Mouse (Mus musculus): ENCODE measurements around the gene Nipbl.

Gene Nipbl

DNA sequence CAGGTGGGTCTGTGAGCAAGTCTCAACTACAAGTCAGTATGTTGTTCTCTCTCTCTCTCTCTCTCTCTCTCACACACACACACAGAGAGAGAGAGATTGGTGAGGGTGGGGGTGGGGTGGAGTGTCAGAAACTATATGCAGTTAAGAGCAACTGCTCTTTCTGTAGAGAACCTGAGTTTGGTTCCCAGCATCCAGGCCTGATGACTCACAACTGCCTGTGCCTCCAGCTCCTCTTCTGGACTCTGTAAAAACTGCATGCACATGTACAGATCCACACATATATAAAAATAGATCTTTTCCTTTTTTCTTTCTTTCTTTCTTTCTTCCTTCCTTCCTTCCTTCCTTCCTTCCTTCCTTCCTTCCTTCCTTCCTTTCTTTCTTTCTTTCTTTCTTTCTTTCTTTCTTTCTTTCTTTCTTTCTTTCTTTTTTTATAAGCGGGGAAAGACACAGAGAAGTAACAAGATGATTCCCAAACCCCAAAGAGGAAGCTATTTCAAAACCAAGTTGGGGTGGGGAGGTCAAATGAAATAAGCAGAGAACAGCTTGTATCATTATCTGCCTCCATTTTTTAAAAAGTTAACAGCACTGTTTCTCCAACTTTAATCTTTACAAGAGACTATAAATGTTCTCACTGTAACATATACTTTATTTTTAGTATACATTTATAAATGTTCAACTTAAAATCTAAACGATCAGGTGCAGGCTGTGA, 10.9 kb downstream of the Nipbl start:
- in situ Hi-C loops (cut with MboI; ENCODE audit: low pct_unique_long_range_greater_than_20kb in 1 of 2, low sequenced_read_pairs in 2 of 2, unreplicated experiment in 1 of 2) = no loop called here

DNA sequence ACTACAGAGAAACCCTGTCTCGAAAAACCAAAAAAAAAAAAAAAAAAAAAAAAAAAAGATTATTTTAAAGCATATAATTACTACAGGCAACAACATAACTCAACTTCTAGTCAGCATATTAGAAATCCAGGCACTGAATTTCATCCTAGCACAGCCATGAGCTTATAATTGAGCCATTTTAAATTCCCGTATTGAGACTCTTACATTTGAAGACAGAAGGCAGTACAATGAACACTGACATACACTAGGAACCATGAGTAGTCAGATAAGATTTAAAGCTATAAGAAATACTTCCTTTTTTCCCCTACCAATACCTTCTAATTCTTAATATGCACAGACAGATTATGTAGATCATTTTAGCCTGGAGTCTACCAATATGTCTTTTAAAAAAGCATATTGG, 11.7 kb downstream of the Nipbl start:
- in situ Hi-C loops (cut with MboI; ENCODE audit: low pct_unique_long_range_greater_than_20kb in 1 of 2, low sequenced_read_pairs in 2 of 2, unreplicated experiment in 1 of 2) = no loop called here

DNA sequence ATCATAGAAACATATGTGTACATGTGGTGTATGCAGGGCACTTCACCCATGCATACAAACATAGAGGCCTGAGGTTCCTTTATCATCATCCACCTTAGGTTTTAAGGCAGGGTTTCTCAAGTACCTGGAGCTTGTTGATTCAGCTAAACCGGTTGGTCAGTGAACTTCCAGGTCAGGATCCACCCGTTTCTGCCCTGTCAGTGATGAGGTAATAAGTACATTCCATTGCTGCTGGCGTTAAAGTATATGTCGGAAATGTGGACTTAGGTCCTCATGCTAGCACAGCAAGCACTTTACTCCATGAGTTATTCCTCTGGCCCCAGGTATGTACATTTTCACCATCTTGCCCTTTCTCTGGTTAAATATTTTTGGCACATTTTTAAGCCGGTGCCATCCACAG, 14.8 kb downstream of the Nipbl start:
- in situ Hi-C loops (cut with MboI; ENCODE audit: low pct_unique_long_range_greater_than_20kb in 1 of 2, low sequenced_read_pairs in 2 of 2, unreplicated experiment in 1 of 2) = no loop called here

DNA sequence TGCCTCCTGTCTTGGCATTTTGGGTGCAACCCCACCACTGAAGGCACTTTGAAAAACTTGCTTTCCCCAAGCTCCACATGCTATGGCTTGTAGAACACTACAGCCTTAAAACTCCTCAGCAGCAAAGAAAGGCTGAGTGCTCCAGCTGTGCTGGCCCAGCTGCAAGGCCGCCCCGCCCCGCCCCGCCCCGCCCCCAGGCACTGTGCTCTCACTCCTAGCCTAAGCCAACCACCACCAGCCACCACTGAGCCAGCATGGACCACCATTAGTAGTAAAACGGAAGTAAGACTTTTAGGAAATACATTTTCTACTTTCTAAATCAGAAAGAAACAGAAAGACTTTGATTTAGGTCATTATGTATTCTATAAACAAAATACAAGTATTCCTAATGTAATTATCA, 23.4 kb downstream of the Nipbl start:
- in situ Hi-C loops (cut with MboI; ENCODE audit: low pct_unique_long_range_greater_than_20kb in 1 of 2, low sequenced_read_pairs in 2 of 2, unreplicated experiment in 1 of 2) = no loop called here

DNA sequence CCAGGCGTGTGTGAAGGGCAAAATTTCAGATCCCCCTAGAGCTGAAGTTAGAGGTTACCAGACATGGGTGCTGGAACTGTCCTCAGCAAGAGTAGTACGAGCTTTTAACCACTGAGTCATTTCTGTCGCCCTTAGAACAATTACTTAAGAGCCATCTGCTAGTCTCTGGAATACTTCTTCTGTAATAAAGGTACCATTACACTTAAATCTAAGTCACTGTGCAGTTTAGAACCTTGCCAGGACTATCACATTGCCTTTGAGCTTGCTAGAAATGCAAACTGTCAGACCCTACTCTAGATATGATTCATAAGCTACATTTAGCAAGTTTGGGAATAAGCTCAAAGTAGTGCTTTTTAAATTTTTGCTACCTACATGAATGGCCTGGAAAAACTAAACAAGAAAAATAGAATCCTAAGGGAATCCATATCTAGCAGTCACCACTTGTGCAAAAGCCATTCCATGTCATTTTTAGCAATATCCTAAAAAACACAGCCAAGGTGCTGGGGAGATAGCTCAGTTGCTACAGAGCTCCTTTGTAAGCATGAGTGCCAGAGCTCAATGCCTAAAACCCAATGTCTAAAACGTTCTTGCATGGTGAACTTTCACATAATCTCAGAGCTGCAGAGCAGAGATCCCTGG, 27.6 kb downstream of the Nipbl start:
- in situ Hi-C loops (cut with MboI; ENCODE audit: low pct_unique_long_range_greater_than_20kb in 1 of 2, low sequenced_read_pairs in 2 of 2, unreplicated experiment in 1 of 2) = no loop called here

DNA sequence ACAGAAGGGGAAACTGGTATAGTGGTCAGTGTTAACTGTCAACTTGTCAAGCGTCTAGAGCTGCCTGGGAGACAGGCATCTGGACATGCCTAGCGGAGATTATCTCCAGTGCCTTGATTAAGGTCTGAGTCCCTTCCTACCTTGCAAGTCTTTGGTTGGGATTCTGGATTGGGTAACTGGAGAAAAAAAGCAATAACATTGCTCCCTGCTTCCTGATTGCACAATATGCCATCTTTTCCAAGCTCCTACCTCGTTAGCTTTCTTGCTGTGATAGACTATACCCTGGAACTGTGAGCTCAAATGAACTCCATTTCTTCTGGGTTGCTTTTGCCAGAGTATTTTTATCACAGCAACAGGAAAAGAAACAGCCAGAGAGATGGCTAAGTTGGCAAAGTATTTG, 30.9 kb downstream of the Nipbl start:
- in situ Hi-C loops (cut with MboI; ENCODE audit: low pct_unique_long_range_greater_than_20kb in 1 of 2, low sequenced_read_pairs in 2 of 2, unreplicated experiment in 1 of 2) = no loop called here

DNA sequence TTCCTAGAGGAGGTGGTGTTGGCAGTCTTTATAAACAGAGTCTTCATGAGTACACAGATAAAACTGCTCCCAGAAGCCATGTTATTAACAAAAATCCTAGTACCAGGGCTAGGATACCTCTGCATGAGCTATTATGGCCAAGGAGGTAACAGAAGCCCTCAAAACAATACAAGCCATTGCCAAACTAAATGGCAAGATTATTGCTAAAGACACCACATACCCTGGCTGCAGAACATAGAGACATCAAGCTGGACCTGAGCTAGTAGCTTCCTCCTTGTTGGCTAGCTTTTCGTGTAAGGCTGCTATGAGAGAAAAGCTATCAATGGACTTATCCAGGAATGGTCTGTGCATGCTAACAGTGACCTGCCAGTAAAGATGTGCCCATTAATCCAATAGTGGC, 32.4 kb downstream of the Nipbl start:
- in situ Hi-C loops (cut with MboI; ENCODE audit: low pct_unique_long_range_greater_than_20kb in 1 of 2, low sequenced_read_pairs in 2 of 2, unreplicated experiment in 1 of 2) = no loop called here

DNA sequence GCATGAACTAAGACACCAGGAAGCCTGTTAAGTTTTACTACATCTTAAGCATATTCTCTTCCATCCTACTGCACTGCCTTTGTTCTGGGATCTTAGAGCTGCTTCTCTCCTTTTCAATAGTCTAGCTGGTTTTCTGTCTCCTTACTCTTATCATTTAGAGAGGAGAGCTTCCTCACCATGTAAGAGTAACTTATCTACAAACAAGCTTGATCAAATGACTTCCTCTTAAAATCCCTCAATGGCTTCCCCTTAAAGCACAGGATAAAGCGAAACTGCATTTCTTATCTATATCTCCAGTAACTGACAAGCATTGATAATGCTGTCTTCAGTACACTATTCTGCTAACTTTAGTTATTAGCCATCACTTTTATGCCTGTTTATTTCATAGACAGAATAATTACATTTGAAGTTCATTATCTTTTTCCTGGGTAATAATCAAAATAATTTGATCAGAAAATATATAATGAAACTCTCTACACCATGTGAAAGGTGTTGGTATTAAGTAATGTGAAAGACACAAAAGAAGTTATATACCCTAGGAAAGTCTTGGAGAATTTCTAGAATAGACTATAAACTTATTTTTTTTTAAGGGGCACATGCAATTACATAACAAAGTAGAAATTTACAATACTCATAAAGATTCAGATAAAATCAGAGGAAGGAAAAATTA, 33.0 kb downstream of the Nipbl start:
- in situ Hi-C loops (cut with MboI; ENCODE audit: low pct_unique_long_range_greater_than_20kb in 1 of 2, low sequenced_read_pairs in 2 of 2, unreplicated experiment in 1 of 2) = no loop called here

DNA sequence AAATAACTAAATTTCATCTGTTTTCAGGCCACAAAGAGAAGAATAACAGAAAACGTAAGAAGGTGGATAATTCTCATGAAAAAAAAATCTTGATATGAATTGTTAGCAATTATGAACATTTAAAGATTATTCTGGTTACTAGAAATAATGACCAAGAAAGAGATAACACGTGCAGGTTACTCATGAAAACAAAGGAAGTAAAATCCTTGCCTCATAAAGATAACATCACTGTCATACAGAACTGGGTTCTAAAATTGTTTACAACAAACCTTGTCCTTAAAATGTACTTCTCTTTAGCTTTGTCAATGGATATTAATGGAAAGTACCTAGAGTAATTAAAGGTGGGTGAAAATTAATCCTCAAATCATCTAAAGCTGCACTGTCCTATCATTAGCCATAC, 37.2 kb downstream of the Nipbl start:
- in situ Hi-C loops (cut with MboI; ENCODE audit: low pct_unique_long_range_greater_than_20kb in 1 of 2, low sequenced_read_pairs in 2 of 2, unreplicated experiment in 1 of 2) = no loop called here

DNA sequence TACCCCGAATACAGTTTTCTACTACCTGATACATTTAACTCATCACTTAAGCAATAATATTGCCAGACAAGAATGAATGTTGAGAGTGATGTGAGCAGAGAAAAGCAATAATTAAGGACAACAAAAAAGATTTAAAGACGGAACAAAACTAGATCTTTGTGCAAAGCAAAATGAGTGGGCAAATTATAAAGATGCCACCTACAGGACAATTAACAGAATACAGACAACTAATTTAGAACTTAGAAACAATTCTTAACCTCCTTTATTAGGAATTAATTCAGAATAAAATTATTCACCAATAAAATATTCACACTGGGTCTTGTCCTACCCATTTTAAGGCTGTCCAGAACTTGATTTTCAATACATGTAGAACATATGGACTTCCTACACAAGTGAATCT, 38.0 kb downstream of the Nipbl start:
- in situ Hi-C loops (cut with MboI; ENCODE audit: low pct_unique_long_range_greater_than_20kb in 1 of 2, low sequenced_read_pairs in 2 of 2, unreplicated experiment in 1 of 2) = no loop called here

DNA sequence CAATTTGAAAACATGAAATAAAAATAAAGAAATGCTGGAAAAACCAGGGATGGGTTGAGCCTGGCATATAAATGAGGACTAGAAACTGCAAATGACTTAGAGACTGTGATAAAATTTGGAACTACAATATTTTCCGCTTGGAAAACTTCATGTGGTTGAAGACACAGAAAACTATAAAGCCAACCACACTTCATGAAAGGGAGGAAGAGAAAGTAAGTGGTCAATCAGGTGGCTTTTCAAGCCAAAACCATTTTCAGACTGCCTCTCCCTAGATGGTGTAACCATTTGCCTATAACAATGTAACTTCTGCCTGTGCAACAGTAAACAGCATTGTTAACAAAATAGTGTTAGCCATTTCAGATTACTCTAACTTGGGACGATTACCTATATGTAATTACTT, 41.7 kb downstream of the Nipbl start:
- in situ Hi-C loops (cut with MboI; ENCODE audit: low pct_unique_long_range_greater_than_20kb in 1 of 2, low sequenced_read_pairs in 2 of 2, unreplicated experiment in 1 of 2) = no loop called here

DNA sequence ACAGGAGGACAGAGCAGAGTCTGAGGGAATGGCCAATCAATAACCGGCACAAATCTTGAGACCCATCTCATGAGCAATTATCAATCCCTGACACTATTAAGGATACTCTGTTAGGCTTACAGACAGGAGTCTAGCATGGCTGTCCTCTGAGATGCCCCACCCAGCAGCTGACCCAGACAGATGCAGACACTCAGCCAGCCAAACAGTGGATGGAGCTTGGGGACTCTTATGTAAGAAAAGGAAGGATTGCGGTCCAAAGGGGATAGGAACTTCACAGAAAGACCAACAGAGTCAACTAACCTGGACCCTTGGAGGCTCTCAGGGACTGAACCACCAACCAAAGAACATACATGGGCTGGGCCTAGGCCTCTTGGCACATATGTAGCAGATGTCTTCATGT, 42.7 kb downstream of the Nipbl start:
- in situ Hi-C loops (cut with MboI; ENCODE audit: low pct_unique_long_range_greater_than_20kb in 1 of 2, low sequenced_read_pairs in 2 of 2, unreplicated experiment in 1 of 2) = no loop called here

DNA sequence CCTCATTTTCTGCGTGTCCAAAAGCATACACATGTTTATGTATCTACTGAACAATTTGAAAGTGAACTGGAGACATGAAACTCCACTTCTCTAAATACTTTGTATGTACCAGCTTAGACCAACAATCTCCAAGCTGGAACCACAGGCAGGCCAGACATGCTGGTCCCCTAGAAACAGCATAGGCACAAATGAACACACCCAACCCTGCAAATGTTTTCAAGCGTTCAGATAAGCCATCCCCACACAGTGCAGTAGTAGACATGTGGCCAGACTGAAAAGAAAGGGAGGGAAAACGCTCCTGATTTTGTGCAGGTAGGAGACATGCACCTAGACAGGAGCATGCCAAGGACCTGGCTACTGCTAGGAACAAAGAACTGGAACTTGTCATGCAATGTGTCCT, 52.5 kb downstream of the Nipbl start:
- in situ Hi-C loops (cut with MboI; ENCODE audit: low pct_unique_long_range_greater_than_20kb in 1 of 2, low sequenced_read_pairs in 2 of 2, unreplicated experiment in 1 of 2) = no loop called here

DNA sequence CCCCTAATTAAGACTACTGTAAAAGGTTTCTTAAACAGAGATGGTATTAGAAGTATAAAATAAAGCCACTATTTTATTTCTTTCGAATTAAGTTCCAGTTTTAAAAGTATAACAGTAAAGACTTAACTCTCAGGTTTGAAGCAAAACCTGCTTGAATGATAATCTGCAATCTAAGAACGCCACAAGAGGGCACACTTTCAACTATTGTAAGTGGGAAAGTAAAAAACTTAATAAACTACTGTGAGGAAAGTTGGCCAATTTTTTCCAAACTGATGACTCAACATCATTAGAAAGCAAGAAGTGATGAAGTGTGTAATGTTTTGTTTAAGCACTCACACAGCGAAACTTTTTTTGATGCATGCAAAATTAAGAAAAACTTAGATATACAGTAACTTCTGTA, 62.0 kb downstream of the Nipbl start:
- in situ Hi-C loops (cut with MboI; ENCODE audit: low pct_unique_long_range_greater_than_20kb in 1 of 2, low sequenced_read_pairs in 2 of 2, unreplicated experiment in 1 of 2) = no loop called here

DNA sequence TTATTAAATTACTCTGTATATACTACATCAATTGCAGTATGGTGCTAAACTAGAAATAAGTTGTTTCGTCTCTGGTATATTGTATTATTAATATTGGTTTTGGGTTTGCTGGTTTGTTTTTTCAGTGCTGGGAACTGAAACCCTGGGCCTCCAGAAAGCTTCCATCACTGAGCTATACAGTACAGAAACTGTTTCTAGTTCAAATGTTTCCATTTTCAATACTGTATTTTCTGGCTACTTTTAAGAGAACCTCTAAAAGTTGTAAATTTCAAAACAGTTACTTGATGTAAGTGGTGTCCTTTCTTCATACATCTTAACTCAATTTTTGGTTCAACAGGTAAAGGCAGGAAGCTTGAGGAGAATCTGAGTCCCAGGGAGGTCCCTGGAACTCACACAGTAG, 68.6 kb downstream of the Nipbl start:
- in situ Hi-C loops (cut with MboI; ENCODE audit: low pct_unique_long_range_greater_than_20kb in 1 of 2, low sequenced_read_pairs in 2 of 2, unreplicated experiment in 1 of 2) = no loop called here

DNA sequence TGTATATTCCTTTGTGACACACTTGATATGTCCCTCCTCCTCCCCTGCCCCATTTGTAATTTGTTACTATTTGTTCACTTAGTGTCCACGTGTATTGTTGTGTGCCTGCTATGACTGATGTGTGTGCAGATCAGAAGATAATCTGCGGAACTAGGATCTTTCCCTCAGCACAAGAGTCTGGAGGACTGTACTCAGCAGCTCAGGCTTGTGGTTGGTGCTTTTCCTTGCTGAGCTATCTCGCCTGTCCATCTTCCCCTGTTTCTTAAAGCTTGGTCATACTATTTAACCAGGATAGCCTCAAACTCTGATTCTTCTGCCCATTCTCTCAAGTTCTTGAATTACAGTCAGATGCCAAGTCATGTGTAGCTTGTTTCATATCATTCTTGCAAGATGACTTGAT, 69.5 kb downstream of the Nipbl start:
- in situ Hi-C loops (cut with MboI; ENCODE audit: low pct_unique_long_range_greater_than_20kb in 1 of 2, low sequenced_read_pairs in 2 of 2, unreplicated experiment in 1 of 2) = no loop called here

DNA sequence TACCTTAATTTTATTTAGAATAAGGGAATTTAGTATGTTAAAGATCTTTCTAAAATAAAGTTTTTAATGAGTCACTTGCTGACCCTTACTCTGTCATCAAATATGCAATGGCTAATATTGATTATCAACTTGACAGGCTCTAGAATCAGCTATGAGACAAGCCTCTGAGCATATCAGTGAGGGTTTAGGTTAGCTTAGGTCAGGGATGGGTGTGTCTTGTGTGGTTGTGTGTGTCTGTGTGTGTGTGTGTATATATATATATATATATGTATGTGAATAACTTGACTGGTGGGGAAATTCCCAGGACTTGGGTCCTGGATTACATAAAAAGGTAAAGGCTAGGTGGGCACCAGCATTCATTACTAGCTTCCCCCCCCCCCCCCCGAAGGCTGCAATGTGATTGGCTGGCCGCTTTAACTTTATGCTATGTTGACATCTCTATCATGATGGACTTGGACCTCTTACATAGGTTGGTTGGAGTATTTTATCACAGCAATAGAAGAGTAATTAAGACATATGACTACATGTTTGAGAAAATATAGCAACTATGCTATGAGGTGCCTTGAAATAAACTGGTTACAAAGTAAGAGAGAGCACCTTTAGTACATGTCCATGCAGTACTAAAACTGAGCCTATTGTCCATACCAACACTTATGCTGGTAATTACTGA, 97.0 kb downstream of the Nipbl start:
- in situ Hi-C loops (cut with MboI; ENCODE audit: low pct_unique_long_range_greater_than_20kb in 1 of 2, low sequenced_read_pairs in 2 of 2, unreplicated experiment in 1 of 2) = no loop called here

DNA sequence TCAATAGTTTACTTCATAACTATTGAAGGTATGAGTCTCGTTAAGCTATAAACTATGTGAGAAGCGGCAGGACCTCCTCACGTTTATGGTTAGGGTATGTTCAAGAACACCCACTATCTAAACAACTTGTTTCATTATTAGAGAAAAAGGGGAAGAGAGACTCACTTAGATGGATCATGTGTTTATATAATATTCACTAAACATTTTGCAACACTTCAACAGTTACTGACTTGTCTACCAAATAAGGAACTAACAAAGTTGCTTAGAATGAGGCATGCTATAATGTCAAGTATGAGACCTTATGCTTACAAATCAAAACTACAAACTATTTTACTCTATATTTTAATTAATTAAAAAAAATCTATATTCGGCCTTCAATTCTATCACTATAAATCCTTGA, 103.7 kb downstream of the Nipbl start:
- in situ Hi-C loops (cut with MboI; ENCODE audit: low pct_unique_long_range_greater_than_20kb in 1 of 2, low sequenced_read_pairs in 2 of 2, unreplicated experiment in 1 of 2) = no loop called here

DNA sequence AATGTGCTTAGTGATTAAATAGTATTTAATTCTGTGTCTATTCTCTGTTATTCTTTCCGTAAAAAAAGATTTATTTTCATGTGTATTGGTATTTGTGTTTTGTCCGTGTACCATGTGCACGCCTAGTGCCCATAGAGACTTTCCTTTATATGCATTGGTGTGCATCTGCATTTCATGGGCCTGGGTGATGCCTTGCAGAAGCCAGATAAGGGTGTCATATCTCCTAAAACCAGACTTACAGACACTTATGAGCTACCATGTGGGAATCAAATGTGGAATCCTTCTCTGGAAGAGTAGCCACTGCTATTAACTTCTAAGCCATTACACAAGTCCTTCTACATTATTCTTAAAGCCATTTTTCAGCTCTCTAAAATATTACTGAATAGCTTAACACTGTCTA, 112.7 kb downstream of the Nipbl start:
- in situ Hi-C loops (cut with MboI; ENCODE audit: low pct_unique_long_range_greater_than_20kb in 1 of 2, low sequenced_read_pairs in 2 of 2, unreplicated experiment in 1 of 2) = no loop called here

DNA sequence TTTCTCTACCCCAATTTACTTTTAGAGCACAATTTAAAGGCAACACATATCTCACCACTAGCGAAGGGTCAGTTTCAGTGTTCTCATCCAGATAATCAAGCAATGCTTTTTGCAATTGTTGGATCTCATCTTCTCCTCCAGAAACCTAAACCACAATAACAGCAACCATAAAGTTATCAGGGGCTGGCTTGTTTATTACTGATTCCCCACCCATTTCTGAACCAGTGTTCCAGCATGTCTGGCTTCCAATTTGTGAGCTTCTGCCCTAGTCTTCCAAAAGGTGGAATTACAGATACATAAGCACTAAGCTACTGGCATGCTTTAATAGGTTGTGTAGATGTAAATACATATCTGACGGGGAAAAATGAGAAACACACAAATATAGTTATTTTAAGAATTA, 118.6 kb downstream of the Nipbl start:
- in situ Hi-C loops (cut with MboI; ENCODE audit: low pct_unique_long_range_greater_than_20kb in 1 of 2, low sequenced_read_pairs in 2 of 2, unreplicated experiment in 1 of 2) = no loop called here

Data from mouse embryonic stem cell (cell line).